Mouse (Mus musculus) retina, adult 2 months (tissue): ENCODE data around the gene Ctsd.
"Not testable (repeated sequence)": the region's sequence is repeated elsewhere in the genome, so short reads cannot be mapped to it uniquely, and the experiment has no call there.

Experiments used
- DNase-seq: peaks from one replicate; pipeline ENCODE4 v3.0.0-alpha.2; 2012; ENCODE audit warnings: low read depth, low spot score

The Ctsd gene

GRCm38 (mm10) chr7:142335151-142335550 lies 52.7 kb downstream of the Ctsd start:
- no peak for DNase-seq

DNA sequence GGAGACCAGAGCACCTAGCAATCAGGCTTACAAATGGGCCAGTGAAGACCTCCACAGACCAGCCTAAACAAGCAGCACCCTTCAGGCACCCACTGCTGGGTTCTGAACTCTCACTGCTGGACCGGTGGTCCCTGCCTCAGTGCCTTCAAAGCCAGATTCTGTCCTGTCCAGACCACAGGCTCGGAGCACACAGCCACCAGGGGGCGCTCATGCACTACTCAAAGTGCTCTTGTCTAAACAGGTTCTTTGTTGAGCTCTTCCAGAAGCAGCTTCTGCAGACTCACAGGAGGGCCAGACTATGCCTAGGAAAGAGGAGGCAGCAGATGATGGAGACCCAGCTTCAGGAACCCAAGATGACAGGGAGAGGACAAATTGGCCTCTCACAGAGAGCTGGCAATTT lies 53.6 kb downstream of the Ctsd start:
- peak; percentile 69 for DNase-seq

DNA sequence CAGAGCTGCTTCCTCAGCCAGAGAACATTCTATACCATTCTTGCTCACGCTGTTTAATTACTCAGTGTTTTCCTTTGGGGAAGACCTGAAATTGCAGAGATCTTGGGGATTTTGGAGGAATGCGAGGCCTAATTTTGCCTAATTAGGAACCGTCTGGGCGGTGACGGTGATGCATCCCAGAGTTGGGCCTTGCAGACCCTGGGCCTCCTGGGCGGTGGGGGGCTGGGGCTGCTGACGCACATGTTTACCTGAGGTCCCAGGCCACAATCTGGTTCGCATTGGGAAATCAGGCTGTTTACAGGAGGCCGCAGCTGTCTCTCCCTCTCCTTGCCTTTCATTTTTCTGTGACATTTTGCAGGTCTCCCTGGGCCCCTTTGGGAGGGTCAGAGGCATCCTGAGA lies 55.1 kb downstream of the Ctsd start:
- DNase-seq = not testable (repeated sequence)

- no peak for DNase-seq
Observed at GRCm38 (mm10) chr7:142331281-142331680, 56.6 kb downstream of the Ctsd start.

DNA sequence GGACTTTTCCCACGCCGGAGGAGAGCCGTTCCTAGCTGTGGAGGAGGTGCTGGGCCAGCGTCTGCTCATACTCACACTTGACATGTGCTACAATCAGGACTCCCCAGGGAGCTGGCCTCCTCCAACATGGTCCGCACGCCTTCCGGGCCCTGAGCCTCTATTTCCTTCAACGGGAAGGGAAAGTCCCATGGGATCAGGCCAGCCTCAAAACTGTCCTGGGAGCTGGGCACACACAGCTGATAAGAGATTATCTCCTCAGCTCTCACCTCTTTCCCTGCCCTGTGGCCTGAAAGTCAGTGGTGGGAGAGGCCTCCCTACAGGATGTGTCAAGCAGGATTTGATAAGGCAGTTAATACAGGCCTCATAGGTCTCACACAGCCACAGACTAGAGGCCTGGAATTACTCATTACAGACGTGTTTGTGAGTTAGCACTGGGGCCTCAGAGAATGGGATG lies 57.5 kb downstream of the Ctsd start:
- no peak for DNase-seq

DNA sequence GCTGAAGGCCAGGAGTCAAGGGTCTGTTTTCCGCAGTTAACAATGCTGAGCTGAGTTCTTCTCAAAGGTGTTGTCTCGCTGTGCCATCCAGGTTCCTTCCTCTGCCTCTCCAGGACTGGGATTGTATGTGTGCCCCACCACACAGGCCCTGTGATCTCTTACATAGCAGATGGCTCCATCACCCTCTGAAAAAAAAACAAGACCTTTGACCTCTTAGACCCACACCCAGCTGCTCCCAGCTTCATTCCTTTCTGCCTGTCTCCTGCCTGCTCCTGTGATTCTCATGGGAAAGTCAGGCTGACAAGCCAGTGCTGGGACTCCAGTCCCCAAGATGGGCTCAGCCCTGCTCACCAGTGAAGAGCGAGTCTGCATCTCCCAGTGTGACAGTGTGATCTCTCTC lies 59.3 kb downstream of the Ctsd start:
- DNase-seq = no peak

DNA sequence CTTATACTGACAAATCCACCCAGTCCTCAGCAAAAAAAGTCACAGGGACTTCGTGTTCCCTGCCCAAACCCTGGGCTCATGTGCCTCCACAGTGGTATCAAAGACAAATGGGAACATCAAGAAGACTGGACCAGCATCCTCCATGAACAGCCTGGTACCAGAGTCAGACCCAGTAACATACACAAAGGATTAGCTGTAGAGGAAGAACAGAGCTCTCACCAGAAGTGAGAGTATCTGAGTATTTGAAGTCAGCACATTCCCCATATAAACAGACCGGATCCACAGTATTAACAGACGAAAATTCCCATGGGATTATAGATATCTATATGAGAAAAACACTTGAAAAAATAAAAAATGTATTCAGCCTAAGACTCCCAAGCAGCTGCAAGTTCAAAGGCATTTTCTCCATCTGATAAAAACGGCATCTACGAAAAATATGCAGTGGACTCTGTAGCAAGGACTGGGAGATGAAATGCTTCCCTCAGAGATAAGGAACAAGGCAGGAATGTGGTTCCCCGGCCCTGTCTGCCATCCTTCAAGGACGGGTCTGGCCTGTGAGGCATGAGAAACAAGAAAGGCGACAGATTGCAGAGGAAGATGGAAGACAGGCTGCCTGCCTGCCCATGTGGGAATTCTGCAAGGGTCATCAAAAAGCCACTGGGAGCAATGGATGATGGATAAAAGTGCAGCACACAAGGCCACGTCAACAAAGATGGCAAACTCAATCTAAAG lies 61.0 kb downstream of the Ctsd start:
- no peak for DNase-seq
